Mouse (Mus musculus): ENCODE results near the gene Tceanc2.

- TF ChIP-seq CTCF (IDR thresholded peaks at IDR 0.05; ENCODE audit: low read depth) (peak; percentile 67), EP300 (IDR thresholded peaks at IDR 0.05; ENCODE audit: low read depth) (no peak)
Measured at GRCm38 (mm10) chr4:107121165-107121943, 57.6 kb downstream of the Tceanc2 start.

All from heart, postnatal 0 days (tissue).